Mouse (Mus musculus) urinary bladder, postnatal 36 days (tissue): Measurements from ENCODE around the gene Taf1a.

ENCODE experiments used
- DNase-seq, 2 experiments: peaks; one replicate each; pipeline ENCODE4 v3.0.0; 2022; ENCODE audit warnings: low spot score in 2 of 2, mixed read lengths in 1 of 2

Taf1a gene

GRCm38 (mm10) chr1:183414081-183414727, 25.4 kb downstream of the Taf1a start:
- no peak for DNase-seq

- no peak for DNase-seq
These were observed 29.1 kb downstream of the Taf1a start, which contains the start of gene Hhipl2 for GRCm38 (mm10) chr1:183417873-183418272. TSS of gene Hhipl2 (plus strand) at chr1:183418215.

- no peak for DNase-seq
These were observed 31.0 kb downstream of the Taf1a start for GRCm38 (mm10) chr1:183419741-183420140.

GRCm38 (mm10) chr1:183420296-183420695, 31.5 kb downstream of the Taf1a start:
- no peak for DNase-seq

- DNase-seq: no peak
These were observed 35.3 kb downstream of the Taf1a start for GRCm38 (mm10) chr1:183424100-183424499.

GRCm38 (mm10) chr1:183434918-183435317, 46.1 kb downstream of the Taf1a start:
- DNase-seq: no peak

GRCm38 (mm10) chr1:183439036-183439435, 50.3 kb downstream of the Taf1a start:
- DNase-seq: peak; percentile 79 to 90

- peak; percentile 75 to 82 for DNase-seq
These were observed 53.4 kb downstream of the Taf1a start for GRCm38 (mm10) chr1:183442015-183442774.

- DNase-seq: no peak
These were observed 64.3 kb downstream of the Taf1a start for GRCm38 (mm10) chr1:183453066-183453465.
